Mouse (Mus musculus) spleen, adult 2 months (tissue): Measurements from ENCODE around the gene Lrtm2. TPM values are rescaled to one million over a fixed set of nuclear protein-coding genes. Genes with fewer than 3 reads are reported as not detected.

Experiments used
- DNase-seq, 2 experiments: peaks; one replicate each; pipeline versions ENCODE4 v3.0.0 to v3.0.0-alpha.2; 2012 to 2021; ENCODE audit warnings: low spot score in 2 of 2, low read depth in 1 of 2
- H3K27ac ChIP-seq: fragments of 200-500 bp; 2 replicates; pipeline ENCODE4 v1.5.1; 2012; ENCODE audit warnings: low read length, inconsistent platforms; ENCODE audit not compliant: insufficient read depth
- H3K27me3 ChIP-seq: fragments of 200-500 bp; 2 replicates; pipeline ENCODE4 v1.6.1; 2012; ENCODE audit warnings: mild to moderate bottlenecking, moderate library complexity, low read length, inconsistent platforms; ENCODE audit not compliant: control insufficient read depth, insufficient read depth
- H3K36me3 ChIP-seq: fragments of 200-500 bp; 2 replicates; pipeline ENCODE4 v1.6.1; 2012; ENCODE audit warnings: mild to moderate bottlenecking, low read length, inconsistent platforms; ENCODE audit not compliant: control insufficient read depth, insufficient read depth
- H3K4me1 ChIP-seq: fragments of 200-500 bp; 2 replicates; pipeline ENCODE4 v1.6.1; 2011; ENCODE audit warnings: inconsistent platforms; ENCODE audit not compliant: control insufficient read depth, insufficient read depth, insufficient read length
- H3K4me3 ChIP-seq: fragments of 200-500 bp; 2 replicates; pipeline ENCODE4 v1.5.1; 2011; ENCODE audit warnings: mild to moderate bottlenecking, inconsistent platforms; ENCODE audit not compliant: insufficient read depth, insufficient read length; ENCODE audit errors: extremely low read depth
- CTCF ChIP-seq: fragments of 200-500 bp; IDR thresholded peaks from 2 replicates; pipeline ENCODE4 v1.5.1; 2011; ENCODE audit warnings: mild to moderate bottlenecking, inconsistent platforms; ENCODE audit not compliant: insufficient read depth, insufficient read length, insufficient replicate concordance; ENCODE audit errors: extremely low read depth
- POLR2A ChIP-seq: fragments of 200-500 bp; IDR thresholded peaks from 2 replicates; pipeline ENCODE4 v1.6.1; 2011; ENCODE audit warnings: low read depth, low read length, inconsistent platforms
- WGBS: fragments of 180-500 bp; shearing (Covaris S2); methylation state at CpG from one replicate; pipeline ENCODE4 v1.1.7; 2018; 5-methylcytosine and 5-hydroxymethylcytosine counted together
- polyA plus RNA-seq: library from polyadenylated mRNA; depleted of rRNA; stranded (reverse); fragments of >200 nt; gene quantifications from 2 replicates; pipeline ENCODE4 v1.2.3, GENCODE M21; 2012; rRNA removed

Lrtm2 gene
- polyA plus RNA-seq, 1 experiment, result 0.44 TPM

GRCm38 (mm10) chr6:119303331-119303730, 27.2 kb downstream of the Lrtm2 start:
- no peaks in the 10 kb centered on the region for H3K27me3 ChIP-seq
- no peak for DNase-seq

GRCm38 (mm10) chr6:119301310-119301709, 29.3 kb downstream of the Lrtm2 start:
- H3K4me3 ChIP-seq, result no peak overlapping the region
- no peak for DNase-seq
- H3K27me3 ChIP-seq, result no peaks in the 10 kb centered on the region
- 82% methylated on average over 3 of the region's 3 CpGs for WGBS
- H3K4me1 ChIP-seq, result no peaks in the 10 kb centered on the region
- TF ChIP-seq CTCF, result no peak
- TF ChIP-seq POLR2A, result no peak
- H3K36me3 ChIP-seq, result no peaks in the 10 kb centered on the region
- no peak overlapping the region for H3K27ac ChIP-seq

More at GRCm38 (mm10) chr6:119303331-119303730, 27.2 kb downstream of the Lrtm2 start:
- Histone ChIP-seq H3K27ac (no peak overlapping the region), H3K4me1 (no peaks in the 10 kb centered on the region), H3K36me3 (no peaks in the 10 kb centered on the region), H3K4me3 (no peak overlapping the region)
- WGBS, result 76% methylated on average over 6 of the region's 6 CpGs
- TF ChIP-seq POLR2A (no peak), CTCF (no peak)

DNA sequence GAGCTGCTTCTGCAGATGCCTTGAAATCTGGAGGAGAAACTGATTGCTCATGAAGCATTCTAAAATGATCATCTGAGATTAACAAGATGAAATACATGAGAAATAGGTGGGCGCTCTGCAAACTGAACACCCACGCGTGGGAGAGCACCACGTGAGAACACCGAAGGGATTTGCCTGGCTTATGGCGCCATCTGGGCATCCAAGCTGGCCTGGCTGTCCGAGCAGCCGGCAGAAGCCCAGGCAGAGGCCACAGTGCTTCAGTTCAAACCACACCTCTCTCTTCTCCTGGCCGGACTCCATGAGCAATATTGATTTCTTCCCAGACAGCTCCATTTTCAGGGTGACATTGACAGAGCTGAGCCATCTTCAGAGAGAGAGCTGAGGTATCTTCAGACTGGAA, 49.8 kb downstream of the Lrtm2 start:
- no peak for TF ChIP-seq POLR2A
- no peak for TF ChIP-seq CTCF
- DNase-seq, result no peak
- Histone ChIP-seq H3K27ac (no peak overlapping the region), H3K27me3 (no peaks in the 10 kb centered on the region), H3K4me3 (no peak overlapping the region), H3K4me1 (no peaks in the 10 kb centered on the region), H3K36me3 (no peaks in the 10 kb centered on the region)
- 79% methylated on average over 9 of the region's 9 CpGs for WGBS

DNA sequence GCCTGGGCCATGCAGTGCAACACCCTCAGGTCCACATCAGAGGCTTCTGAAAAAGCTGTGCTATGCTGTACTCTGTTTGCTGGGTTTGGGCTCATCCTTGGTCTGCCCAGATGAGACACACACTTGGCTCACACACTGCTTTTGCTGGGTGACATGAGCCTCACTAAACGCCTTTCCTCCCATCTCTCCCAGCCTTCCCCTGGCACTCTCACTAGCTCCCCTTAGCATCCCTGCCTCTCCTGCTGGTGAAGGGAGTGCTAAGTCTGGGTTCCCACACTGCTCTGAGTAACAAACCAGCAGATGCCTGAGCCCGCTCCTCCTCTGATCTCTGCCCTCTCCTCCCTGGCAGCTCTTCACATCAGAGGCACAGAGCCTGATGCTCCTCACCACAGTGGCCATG, 53.9 kb downstream of the Lrtm2 start:
- no peaks in the 10 kb centered on the region for H3K36me3 ChIP-seq

More for the DNA sequence above, 53.9 kb downstream of the Lrtm2 start:
- H3K4me3 ChIP-seq, result no peak overlapping the region
- TF ChIP-seq CTCF, result no peak
- no peak for TF ChIP-seq POLR2A
- H3K27me3 ChIP-seq, result no peaks in the 10 kb centered on the region
- H3K27ac ChIP-seq, result no peak overlapping the region
- 84% methylated on average over 2 of the region's 2 CpGs for WGBS
- no peak for DNase-seq
- no peaks in the 10 kb centered on the region for H3K4me1 ChIP-seq

Other genes with a start within 250 kb of the Lrtm2 start
- 18.1 and 23.6 TPM in 2 replicates for gene Dcp1b, start 155.5 kb downstream of the Lrtm2 start, polyA plus RNA-seq
- gene Cacna1c, start 134.3 kb downstream of the Lrtm2 start, polyA plus RNA-seq, result 1.1 and 1.2 TPM in 2 replicates
- 4.5 and 6.6 TPM in 2 replicates for gene Cacna2d4, start 94.2 kb downstream of the Lrtm2 start, polyA plus RNA-seq
- 21.0 and 21.4 TPM in 2 replicates for gene Adipor2, start 86.9 kb upstream of the Lrtm2 start, polyA plus RNA-seq
- gene Fbxl14, start 148.9 kb upstream of the Lrtm2 start, polyA plus RNA-seq, result 83.8 and 131 TPM in 2 replicates
- gene Wnt5b, start 213.6 kb upstream of the Lrtm2 start, polyA plus RNA-seq, result 1.3 and 2.2 TPM in 2 replicates